Mouse (Mus musculus) spleen, adult 2 months (tissue): ENCODE data around the gene Gm11146.

ENCODE experiments used
- CTCF ChIP-seq: fragments of 200-500 bp; IDR thresholded peaks from 2 replicates; pipeline ENCODE4 v1.5.1; 2011; ENCODE audit warnings: mild to moderate bottlenecking, inconsistent platforms; ENCODE audit not compliant: insufficient read depth, insufficient read length, insufficient replicate concordance; ENCODE audit errors: extremely low read depth
- POLR2A ChIP-seq: fragments of 200-500 bp; IDR thresholded peaks from 2 replicates; pipeline ENCODE4 v1.6.1; 2011; ENCODE audit warnings: low read depth, low read length, inconsistent platforms

- TF ChIP-seq CTCF, result no peak
- no peak for TF ChIP-seq POLR2A
Observed at GRCm38 (mm10) chr16:77646146-77646545, 44.3 kb upstream of the Gm11146 start.
